Mouse (Mus musculus): ENCODE results near the gene Gm13285.

DNA sequence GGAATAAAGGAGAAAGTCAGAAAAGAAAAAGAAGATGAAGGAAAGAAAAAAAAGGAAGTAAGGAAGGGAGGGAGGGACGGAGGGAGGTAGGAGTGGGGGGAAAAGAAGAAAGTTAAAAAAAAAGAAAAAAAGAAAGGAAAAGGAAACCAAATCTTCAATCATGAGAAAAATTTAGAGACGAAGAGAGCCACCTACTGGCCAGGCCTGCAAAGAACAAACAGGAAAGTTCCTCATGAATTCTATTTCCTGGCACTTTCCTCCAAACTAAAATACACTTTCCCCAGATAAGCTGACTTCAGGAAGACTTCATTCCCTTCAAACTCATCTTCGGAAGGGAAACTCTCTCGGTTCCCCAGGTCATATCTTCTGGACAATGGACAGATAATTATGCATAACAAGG is 31.1 kb downstream of the Gm13285 start:
- TF ChIP-seq CTCF (IDR thresholded peaks at IDR 0.05) = peak; percentile 73
- no peak for TF ChIP-seq POLR2A (IDR thresholded peaks at IDR 0.05; ENCODE audit: insufficient read depth, low read depth, low read length)
